Mouse (Mus musculus): Measurements from ENCODE around the gene Tprn. TPM values are rescaled to one million over a fixed set of nuclear protein-coding genes. Genes with fewer than 3 reads are reported as not detected.

Tprn gene
- polyA plus RNA-seq, 1 experiment from 2014 or later: 7.3 TPM

- Histone ChIP-seq H3K9ac (ENCODE audit: low read depth, low read length) (no peak overlapping the region), H3K9me3 (ENCODE audit: control insufficient read depth, low read length) (no peaks in the 10 kb centered on the region), H3K4me2 (replicated peaks; ENCODE audit: low read depth, low read length) (no peak overlapping the region), H3K4me3 (ENCODE audit: low read length) (no peak overlapping the region), H3K27ac (ENCODE audit: low read depth, low read length) (no peak overlapping the region), H3K36me3 (ENCODE audit: control insufficient read depth, insufficient read depth, low read length) (peaks cover 47% of the 10 kb centered on the region), H3K4me1 (ENCODE audit: control insufficient read depth, insufficient read depth, low read length) (0 out of 2 replicates have a peak, but pooled peaks cover 2% of the 10 kb centered on the region), H3K27me3 (ENCODE audit: control insufficient read depth, insufficient read depth, low read length) (peaks cover 28% of the 10 kb centered on the region)
- 94% methylated on average over 2 of the region's 2 CpGs for WGBS
- no peak for ATAC-seq (ENCODE audit: low FRiP score, low TSS enrichment)
Measured at GRCm38 (mm10) chr2:25285551-25285950, 23.1 kb downstream of the Tprn start.

DNA sequence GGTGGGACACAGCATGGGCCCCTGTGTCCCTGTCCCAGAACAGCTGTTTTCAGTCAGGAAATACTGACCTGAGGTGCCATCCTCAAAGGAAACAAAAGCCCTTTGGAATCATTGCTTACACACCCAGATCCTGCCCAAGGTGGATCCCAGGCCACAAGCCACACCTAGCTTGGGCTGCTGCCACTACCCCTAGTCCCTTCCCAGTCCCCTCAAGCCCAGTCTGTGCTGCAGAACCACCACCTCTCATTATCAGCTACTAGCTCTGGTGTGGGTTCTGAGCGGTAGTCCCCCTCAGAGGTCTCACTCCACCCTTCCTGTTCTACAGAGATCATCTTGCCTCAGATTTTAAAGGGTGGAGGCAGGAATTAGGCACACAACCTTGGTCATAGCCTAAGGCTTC is 23.9 kb downstream of the Tprn start:
- Histone ChIP-seq H3K4me3 (ENCODE audit: low read length) (no peak overlapping the region), H3K36me3 (ENCODE audit: control insufficient read depth, insufficient read depth, low read length) (peaks cover 40% of the 10 kb centered on the region), H3K27me3 (ENCODE audit: control insufficient read depth, insufficient read depth, low read length) (peaks cover 35% of the 10 kb centered on the region), H3K4me1 (ENCODE audit: control insufficient read depth, insufficient read depth, low read length) (0 out of 2 replicates have a peak, but pooled peaks cover 2% of the 10 kb centered on the region), H3K27ac (ENCODE audit: low read depth, low read length) (no peak overlapping the region), H3K9me3 (ENCODE audit: control insufficient read depth, low read length) (no peaks in the 10 kb centered on the region), H3K4me2 (replicated peaks; ENCODE audit: low read depth, low read length) (no peak overlapping the region), H3K9ac (ENCODE audit: low read depth, low read length) (no peak overlapping the region)
- no peak for ATAC-seq (ENCODE audit: low FRiP score, low TSS enrichment)
- 79% methylated on average over 1 of the region's 1 CpGs for WGBS

GRCm38 (mm10) chr2:25286837-25287636 is 24.6 kb downstream of the Tprn start:
- Histone ChIP-seq H3K4me3 (ENCODE audit: low read length) (no peak overlapping the region), H3K9me3 (ENCODE audit: control insufficient read depth, low read length) (no peaks in the 10 kb centered on the region), H3K27ac (ENCODE audit: low read depth, low read length) (no peak overlapping the region), H3K4me2 (replicated peaks; ENCODE audit: low read depth, low read length) (no peak overlapping the region), H3K36me3 (ENCODE audit: control insufficient read depth, insufficient read depth, low read length) (peaks cover 36% of the 10 kb centered on the region), H3K4me1 (ENCODE audit: control insufficient read depth, insufficient read depth, low read length) (0 out of 2 replicates have a peak, but pooled peaks cover 2% of the 10 kb centered on the region), H3K9ac (ENCODE audit: low read depth, low read length) (no peak overlapping the region), H3K27me3 (ENCODE audit: control insufficient read depth, insufficient read depth, low read length) (peaks cover 43% of the 10 kb centered on the region)
- ATAC-seq (ENCODE audit: low FRiP score, low TSS enrichment): no peak
- WGBS: 58% methylated on average over 7 of the region's 7 CpGs

- peaks cover 10% of the 10 kb centered on the region; the same call in 1 of the 2 replicates for H3K4me1 ChIP-seq (ENCODE audit: control insufficient read depth, insufficient read depth, low read length)
- H3K27ac ChIP-seq (ENCODE audit: low read depth, low read length): no peak within 1 kb of the TSS
- ATAC-seq (ENCODE audit: low FRiP score, low TSS enrichment): no peak
- no peak within 1 kb of the TSS for H3K4me3 ChIP-seq (ENCODE audit: low read length)
- H3K27me3 ChIP-seq (ENCODE audit: control insufficient read depth, insufficient read depth, low read length): peaks cover 51% of the 10 kb centered on the region
- H3K9me3 ChIP-seq (ENCODE audit: control insufficient read depth, low read length): no peaks in the 10 kb centered on the region
- no peak within 1 kb of the TSS for H3K9ac ChIP-seq (ENCODE audit: low read depth, low read length)
- peaks cover 26% of the 10 kb centered on the region for H3K36me3 ChIP-seq (ENCODE audit: control insufficient read depth, insufficient read depth, low read length)
- H3K4me2 ChIP-seq (replicated peaks; ENCODE audit: low read depth, low read length): no peak within 1 kb of the TSS
- WGBS: 82% methylated on average over 6 of the region's 6 CpGs
Measured at GRCm38 (mm10) chr2:25287927-25288649, 25.7 kb downstream of the Tprn start, which contains the start of gene Tmem210. Gene Tmem210, plus strand, starts transcription at chr2:25288145.

DNA sequence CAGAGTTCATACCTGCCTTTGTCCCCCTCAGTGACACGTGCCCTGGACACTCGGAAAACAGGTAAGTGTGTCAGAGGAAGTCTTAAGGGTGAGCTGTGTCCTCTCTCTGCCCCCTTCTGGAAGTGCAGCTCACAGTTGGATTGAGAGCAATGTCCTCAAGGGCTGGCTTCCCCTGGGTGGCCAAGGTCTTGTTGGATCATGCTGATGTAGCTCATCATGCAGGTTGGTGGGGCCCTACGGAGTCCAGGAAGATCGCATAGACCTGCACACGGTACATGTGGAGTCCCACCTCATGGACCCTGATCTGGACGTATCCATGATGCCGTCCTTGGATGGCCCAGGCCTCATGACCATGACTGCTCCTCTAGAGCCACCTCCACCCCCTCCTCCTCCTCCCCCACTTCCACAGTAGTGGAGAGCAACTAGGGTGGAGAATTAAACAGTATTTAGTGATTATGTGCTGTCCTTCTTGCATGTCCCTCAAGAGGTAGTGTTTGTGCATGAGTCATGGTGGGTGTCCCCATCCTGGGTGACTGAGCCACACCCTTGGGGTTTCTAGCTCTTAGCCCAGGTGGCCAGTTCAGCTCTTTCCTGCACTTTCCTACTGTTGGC is 26.4 kb downstream of the Tprn start:
- Histone ChIP-seq H3K4me3 (ENCODE audit: low read length) (no peak overlapping the region), H3K27me3 (ENCODE audit: control insufficient read depth, insufficient read depth, low read length) (peaks cover 56% of the 10 kb centered on the region), H3K4me1 (ENCODE audit: control insufficient read depth, insufficient read depth, low read length) (peaks cover 10% of the 10 kb centered on the region; the same call in 1 of the 2 replicates), H3K9ac (ENCODE audit: low read depth, low read length) (no peak overlapping the region), H3K9me3 (ENCODE audit: control insufficient read depth, low read length) (no peaks in the 10 kb centered on the region), H3K27ac (ENCODE audit: low read depth, low read length) (no peak overlapping the region), H3K36me3 (ENCODE audit: control insufficient read depth, insufficient read depth, low read length) (peaks cover 21% of the 10 kb centered on the region), H3K4me2 (replicated peaks; ENCODE audit: low read depth, low read length) (no peak overlapping the region)
- ATAC-seq (ENCODE audit: low FRiP score, low TSS enrichment): no peak
- 82% methylated on average over 7 of the region's 7 CpGs for WGBS

- Histone ChIP-seq H3K9ac (ENCODE audit: low read depth, low read length) (no peak within 1 kb of the TSS), H3K27ac (ENCODE audit: low read depth, low read length) (no peak within 1 kb of the TSS), H3K4me1 (ENCODE audit: control insufficient read depth, insufficient read depth, low read length) (peaks cover 10% of the 10 kb centered on the region; the same call in 1 of the 2 replicates), H3K36me3 (ENCODE audit: control insufficient read depth, insufficient read depth, low read length) (peaks cover 13% of the 10 kb centered on the region), H3K27me3 (ENCODE audit: control insufficient read depth, insufficient read depth, low read length) (peaks cover 58% of the 10 kb centered on the region), H3K4me2 (replicated peaks; ENCODE audit: low read depth, low read length) (peak within 1 kb of the TSS; percentile 25), H3K9me3 (ENCODE audit: control insufficient read depth, low read length) (no peaks in the 10 kb centered on the region), H3K4me3 (ENCODE audit: low read length) (peak within 1 kb of the TSS; percentile 21)
- ATAC-seq (ENCODE audit: low FRiP score, low TSS enrichment): no peak
- 6% methylated on average over 11 of the region's 11 CpGs for WGBS
Measured at GRCm38 (mm10) chr2:25289651-25290050, 27.2 kb downstream of the Tprn start, which contains the start of gene Lrrc26. Gene Lrrc26, plus strand, starts transcription at chr2:25289915.

- Histone ChIP-seq H3K4me2 (replicated peaks; ENCODE audit: low read depth, low read length) (peak overlapping the region; percentile 25), H3K4me1 (ENCODE audit: control insufficient read depth, insufficient read depth, low read length) (peaks cover 10% of the 10 kb centered on the region; the same call in 1 of the 2 replicates)
Measured at GRCm38 (mm10) chr2:25290101-25290815, 27.8 kb downstream of the Tprn start.

DNA sequence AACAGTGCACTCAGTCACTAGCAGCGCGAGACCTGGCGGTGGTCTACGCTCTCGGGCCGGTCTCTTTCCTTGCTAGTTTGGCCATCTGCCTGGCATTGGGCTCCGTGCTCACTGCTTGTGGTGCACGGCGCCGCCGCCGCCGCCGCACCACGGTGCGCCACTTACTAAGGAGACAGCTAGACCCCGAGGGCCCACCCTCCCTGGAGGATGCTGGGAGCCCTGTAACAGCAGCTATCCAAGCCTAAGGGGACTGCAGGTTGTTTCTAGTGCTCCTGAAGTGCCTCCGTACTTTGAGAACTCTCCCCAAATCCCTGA is 28.4 kb downstream of the Tprn start:
- no peaks in the 10 kb centered on the region for H3K9me3 ChIP-seq (ENCODE audit: control insufficient read depth, low read length)
- peak overlapping the region; percentile 25 for H3K4me2 ChIP-seq (replicated peaks; ENCODE audit: low read depth, low read length)
- WGBS: 1% methylated on average over 18 of the region's 18 CpGs
- H3K36me3 ChIP-seq (ENCODE audit: control insufficient read depth, insufficient read depth, low read length): peaks cover 1% of the 10 kb centered on the region
- H3K4me3 ChIP-seq (ENCODE audit: low read length): peak overlapping the region; percentile 21
- H3K27ac ChIP-seq (ENCODE audit: low read depth, low read length): no peak overlapping the region
- peaks cover 58% of the 10 kb centered on the region for H3K27me3 ChIP-seq (ENCODE audit: control insufficient read depth, insufficient read depth, low read length)
- H3K4me1 ChIP-seq (ENCODE audit: control insufficient read depth, insufficient read depth, low read length): peaks cover 10% of the 10 kb centered on the region; the same call in 1 of the 2 replicates
- ATAC-seq (ENCODE audit: low FRiP score, low TSS enrichment): no peak
- no peak overlapping the region for H3K9ac ChIP-seq (ENCODE audit: low read depth, low read length)

More at GRCm38 (mm10) chr2:25290101-25290815, 27.8 kb downstream of the Tprn start:
- ATAC-seq (ENCODE audit: low FRiP score, low TSS enrichment): no peak
- Histone ChIP-seq H3K27me3 (ENCODE audit: control insufficient read depth, insufficient read depth, low read length) (peaks cover 58% of the 10 kb centered on the region), H3K9me3 (ENCODE audit: control insufficient read depth, low read length) (no peaks in the 10 kb centered on the region), H3K27ac (ENCODE audit: low read depth, low read length) (no peak overlapping the region), H3K4me3 (ENCODE audit: low read length) (peak overlapping the region; percentile 21), H3K36me3 (ENCODE audit: control insufficient read depth, insufficient read depth, low read length) (peaks cover 6% of the 10 kb centered on the region), H3K9ac (ENCODE audit: low read depth, low read length) (no peak overlapping the region)
- 2% methylated on average over 54 of the region's 54 CpGs for WGBS

Measured in kidney, embryonic 14.5 days (tissue).